Mouse (Mus musculus): ENCODE results near the gene Ggt1.
A peak's percentile ranks its signal among the peaks of the same experiment; 100 is the strongest.

Gene Ggt1

GRCm38 (mm10) chr10:75633048-75633447 is 71.6 kb downstream of the Ggt1 start:
- DNase-seq (ENCODE audit: low spot score), result no peak

- no peak for DNase-seq (ENCODE audit: low spot score)
Measured at GRCm38 (mm10) chr10:75633576-75634139, 72.3 kb downstream of the Ggt1 start.

GRCm38 (mm10) chr10:75634610-75635009 is 73.2 kb downstream of the Ggt1 start:
- DNase-seq (ENCODE audit: low spot score), result no peak

GRCm38 (mm10) chr10:75635019-75635692 is 73.8 kb downstream of the Ggt1 start:
- DNase-seq (ENCODE audit: low spot score), result no peak

- DNase-seq (ENCODE audit: low spot score), result peak; percentile 63
Measured at GRCm38 (mm10) chr10:75635693-75636055, 74.3 kb downstream of the Ggt1 start.
